Mouse (Mus musculus): Measurements from ENCODE around the gene Megf11.
"Not testable (repeated sequence)": the region's sequence is repeated elsewhere in the genome, so short reads cannot be mapped to it uniquely, and the experiment has no call there.

The Megf11 gene

GRCm38 (mm10) chr9:64703420-64703965 is 318.1 kb downstream of the Megf11 start:
- no peak for DNase-seq

GRCm38 (mm10) chr9:64704073-64704840 is 318.8 kb downstream of the Megf11 start:
- DNase-seq = no peak

- not testable (repeated sequence) for DNase-seq
These were observed 324.9 kb downstream of the Megf11 start for GRCm38 (mm10) chr9:64710291-64710690.

- no peak for DNase-seq
These were observed 334.2 kb downstream of the Megf11 start for GRCm38 (mm10) chr9:64719526-64720163.

- DNase-seq = no peak
These were observed 341.0 kb downstream of the Megf11 start for GRCm38 (mm10) chr9:64726454-64726853.

GRCm38 (mm10) chr9:64731029-64731560 is 345.7 kb downstream of the Megf11 start:
- DNase-seq = no peak

- DNase-seq = no peak
These were observed 348.7 kb downstream of the Megf11 start for GRCm38 (mm10) chr9:64734166-64734565.

- not testable (repeated sequence) for DNase-seq
These were observed 349.6 kb downstream of the Megf11 start for GRCm38 (mm10) chr9:64734992-64735391.

- no peak for DNase-seq
These were observed 350.7 kb downstream of the Megf11 start for GRCm38 (mm10) chr9:64736076-64736638.

- DNase-seq = peak; percentile 62 to 72
These were observed 351.4 kb downstream of the Megf11 start for GRCm38 (mm10) chr9:64736639-64737405.

- DNase-seq = peak; percentile 98 to 99
These were observed 352.2 kb downstream of the Megf11 start, which contains the start of gene Rab11a for GRCm38 (mm10) chr9:64737406-64738201. TSS of gene Rab11a (minus strand) at chr9:64737758.

GRCm38 (mm10) chr9:64739001-64739400 is 353.6 kb downstream of the Megf11 start:
- DNase-seq = no peak

GRCm38 (mm10) chr9:64742453-64742852 is 357.0 kb downstream of the Megf11 start:
- no peak for DNase-seq

GRCm38 (mm10) chr9:64747735-64748134 is 362.3 kb downstream of the Megf11 start:
- DNase-seq = no peak

GRCm38 (mm10) chr9:64749314-64749713 is 363.9 kb downstream of the Megf11 start:
- no peak for DNase-seq

- no peak for DNase-seq
These were observed 367.1 kb downstream of the Megf11 start for GRCm38 (mm10) chr9:64752575-64752974.

GRCm38 (mm10) chr9:64758052-64758451 is 372.6 kb downstream of the Megf11 start:
- no peak for DNase-seq

Data from cerebellum, postnatal 14 days (tissue).